Mouse (Mus musculus): ENCODE measurements at regions not wholly inside any gene's neighbourhood (a gene's known extent, or its start where the extent isn't known, plus 50 kb on each side); places are given as distances from the start of the nearest gene placed in this dataset.
A peak's percentile ranks its signal among the peaks of the same experiment; 100 is the strongest.

GRCm38 (mm10) chr8:92077611-92078010 lies 275.7 kb upstream of the Irx3 start:
- Histone ChIP-seq H3K4me3 (no peak overlapping the region), H3K9me3 (no peaks in the 10 kb centered on the region), H3K9ac (no peak overlapping the region), H3K4me2 (no peak overlapping the region), H3K27ac (no peak overlapping the region), H3K27me3 (no peaks in the 10 kb centered on the region), H3K4me1 (no peaks in the 10 kb centered on the region), H3K36me3 (no peaks in the 10 kb centered on the region)
- 67% methylated on average over 7 of the region's 7 CpGs for WGBS
- ATAC-seq (ENCODE audit: borderline replicate concordance, extremely low read depth, low FRiP score, low TSS enrichment), result no peak

GRCm38 (mm10) chr8:92072254-92072615 lies 270.4 kb upstream of the Irx3 start:
- Histone ChIP-seq H3K27me3 (0 out of 2 replicates have a peak, but pooled peaks cover 2% of the 10 kb centered on the region), H3K9me3 (no peaks in the 10 kb centered on the region), H3K36me3 (no peaks in the 10 kb centered on the region), H3K9ac (no peak overlapping the region), H3K4me1 (no peaks in the 10 kb centered on the region), H3K27ac (no peak overlapping the region), H3K4me3 (no peak overlapping the region), H3K4me2 (no peak overlapping the region)
- 28% methylated on average over 6 of the region's 6 CpGs for WGBS
- no peak for ATAC-seq (ENCODE audit: borderline replicate concordance, extremely low read depth, low FRiP score, low TSS enrichment)

- no peak overlapping the region for H3K27ac ChIP-seq
- H3K36me3 ChIP-seq, result no peaks in the 10 kb centered on the region
- no peaks in the 10 kb centered on the region for H3K9me3 ChIP-seq
- WGBS, result 68% methylated on average over 21 of the region's 21 CpGs
- no peak for ATAC-seq (ENCODE audit: borderline replicate concordance, extremely low read depth, low FRiP score, low TSS enrichment)
- H3K4me1 ChIP-seq, result peaks cover 6% of the 10 kb centered on the region
- H3K27me3 ChIP-seq, result 0 out of 2 replicates have a peak, but pooled peaks cover 2% of the 10 kb centered on the region
- H3K9ac ChIP-seq, result no peak overlapping the region
- no peak overlapping the region for H3K4me3 ChIP-seq
- H3K4me2 ChIP-seq, result no peak overlapping the region
These were observed 269.7 kb upstream of the Irx3 start for GRCm38 (mm10) chr8:92071305-92072253.

GRCm38 (mm10) chr8:92070704-92071103 lies 268.8 kb upstream of the Irx3 start:
- Histone ChIP-seq H3K4me1 (peaks cover 12% of the 10 kb centered on the region), H3K36me3 (no peaks in the 10 kb centered on the region), H3K9ac (no peak overlapping the region), H3K4me2 (no peak overlapping the region), H3K27me3 (0 out of 2 replicates have a peak, but pooled peaks cover 2% of the 10 kb centered on the region), H3K9me3 (no peaks in the 10 kb centered on the region), H3K27ac (no peak overlapping the region), H3K4me3 (no peak overlapping the region)
- ATAC-seq (ENCODE audit: borderline replicate concordance, extremely low read depth, low FRiP score, low TSS enrichment), result no peak
- 65% methylated on average over 8 of the region's 8 CpGs for WGBS

GRCm38 (mm10) chr8:92066435-92066834 lies 264.6 kb upstream of the Irx3 start:
- Histone ChIP-seq H3K36me3 (no peaks in the 10 kb centered on the region), H3K9ac (no peak overlapping the region), H3K27me3 (0 out of 2 replicates have a peak, but pooled peaks cover 2% of the 10 kb centered on the region), H3K9me3 (no peaks in the 10 kb centered on the region), H3K4me2 (no peak overlapping the region), H3K27ac (peak overlapping the region; percentile 24; the same call in 1 of the 2 replicates), H3K4me3 (no peak overlapping the region), H3K4me1 (peaks cover 30% of the 10 kb centered on the region)
- 19% methylated on average over 8 of the region's 8 CpGs for WGBS
- no peak for ATAC-seq (ENCODE audit: borderline replicate concordance, extremely low read depth, low FRiP score, low TSS enrichment)

GRCm38 (mm10) chr8:92065554-92066239 lies 263.8 kb upstream of the Irx3 start:
- H3K27ac ChIP-seq, result peak overlapping the region; percentile 53
- peaks cover 30% of the 10 kb centered on the region for H3K4me1 ChIP-seq
- H3K4me3 ChIP-seq, result no peak overlapping the region
- no peak overlapping the region for H3K9ac ChIP-seq
- ATAC-seq (ENCODE audit: borderline replicate concordance, extremely low read depth, low FRiP score, low TSS enrichment), result peak; percentile 66; the same call in 1 of the 2 replicates
- no peaks in the 10 kb centered on the region for H3K36me3 ChIP-seq
- H3K9me3 ChIP-seq, result no peaks in the 10 kb centered on the region
- 5% methylated on average over 9 of the region's 9 CpGs for WGBS
- H3K4me2 ChIP-seq, result peak overlapping the region; percentile 16
- H3K27me3 ChIP-seq, result no peaks in the 10 kb centered on the region

GRCm38 (mm10) chr8:92064971-92065370 lies 263.1 kb upstream of the Irx3 start:
- no peak overlapping the region for H3K9ac ChIP-seq
- H3K27ac ChIP-seq, result peak overlapping the region; percentile 53
- no peak for ATAC-seq (ENCODE audit: borderline replicate concordance, extremely low read depth, low FRiP score, low TSS enrichment)
- no peaks in the 10 kb centered on the region for H3K9me3 ChIP-seq
- H3K4me2 ChIP-seq, result no peak overlapping the region
- no peaks in the 10 kb centered on the region for H3K27me3 ChIP-seq
- no peaks in the 10 kb centered on the region for H3K36me3 ChIP-seq
- WGBS, result 15% methylated on average over 4 of the region's 4 CpGs
- H3K4me1 ChIP-seq, result peaks cover 30% of the 10 kb centered on the region
- no peak overlapping the region for H3K4me3 ChIP-seq

- no peaks in the 10 kb centered on the region for H3K27me3 ChIP-seq
- ATAC-seq (ENCODE audit: borderline replicate concordance, extremely low read depth, low FRiP score, low TSS enrichment), result no peak
- WGBS, result 35% methylated on average over 9 of the region's 9 CpGs
- H3K9me3 ChIP-seq, result no peaks in the 10 kb centered on the region
- H3K4me1 ChIP-seq, result peaks cover 30% of the 10 kb centered on the region
- no peak overlapping the region for H3K4me3 ChIP-seq
- no peak overlapping the region for H3K4me2 ChIP-seq
- H3K9ac ChIP-seq, result no peak overlapping the region
- no peaks in the 10 kb centered on the region for H3K36me3 ChIP-seq
- no peak overlapping the region for H3K27ac ChIP-seq
These were observed 262.4 kb upstream of the Irx3 start for GRCm38 (mm10) chr8:92064175-92064821.

GRCm38 (mm10) chr8:92063333-92063732 lies 261.5 kb upstream of the Irx3 start:
- ATAC-seq (ENCODE audit: borderline replicate concordance, extremely low read depth, low FRiP score, low TSS enrichment), result no peak
- Histone ChIP-seq H3K27ac (no peak overlapping the region), H3K4me2 (no peak overlapping the region), H3K4me3 (no peak overlapping the region), H3K9me3 (no peaks in the 10 kb centered on the region), H3K9ac (no peak overlapping the region), H3K27me3 (no peaks in the 10 kb centered on the region; the same call in 1 of the 2 replicates), H3K4me1 (peaks cover 30% of the 10 kb centered on the region), H3K36me3 (no peaks in the 10 kb centered on the region)
- 78% methylated on average over 4 of the region's 4 CpGs for WGBS

- WGBS, result 85% methylated on average over 5 of the region's 5 CpGs
- Histone ChIP-seq H3K9me3 (no peaks in the 10 kb centered on the region), H3K4me2 (no peak overlapping the region), H3K4me1 (peaks cover 7% of the 10 kb centered on the region; the same call in 1 of the 2 replicates), H3K9ac (no peak overlapping the region), H3K27ac (no peak overlapping the region), H3K27me3 (peaks cover 4% of the 10 kb centered on the region; the same call in 1 of the 2 replicates), H3K4me3 (no peak overlapping the region), H3K36me3 (no peaks in the 10 kb centered on the region)
- no peak for ATAC-seq (ENCODE audit: borderline replicate concordance, extremely low read depth, low FRiP score, low TSS enrichment)
These were observed 257.6 kb upstream of the Irx3 start for GRCm38 (mm10) chr8:92059471-92059870.

- H3K4me1 ChIP-seq, result peaks cover 2% of the 10 kb centered on the region; the same call in 1 of the 2 replicates
- no peaks in the 10 kb centered on the region for H3K9me3 ChIP-seq
- no peak overlapping the region for H3K4me3 ChIP-seq
- ATAC-seq (ENCODE audit: borderline replicate concordance, extremely low read depth, low FRiP score, low TSS enrichment), result no peak
- no peak overlapping the region for H3K27ac ChIP-seq
- WGBS, result 66% methylated on average over 10 of the region's 10 CpGs
- H3K9ac ChIP-seq, result no peak overlapping the region
- H3K4me2 ChIP-seq, result no peak overlapping the region
- no peaks in the 10 kb centered on the region for H3K36me3 ChIP-seq
- peaks cover 4% of the 10 kb centered on the region; the same call in 1 of the 2 replicates for H3K27me3 ChIP-seq
These were observed 257.1 kb upstream of the Irx3 start for GRCm38 (mm10) chr8:92058953-92059352.
